9 mouse cellular contexts compared by ENCODE assay signal in genomic region chr2:6261201-6261672, GRCm38 (mm10). TPM values are rescaled to one million over a fixed set of nuclear protein-coding genes. Genes with fewer than 3 reads are reported as not detected.
A peak's percentile ranks its signal among the peaks of the same experiment; 100 is the strongest.
DNase-seq lines count a peak whose midpoint lies in the region; ATAC-seq lines count a peak whose summit lies in the region.
"Had no signal": no experiment of that assay in that cellular context is flagged by ENCODE, and none has a peak within 500 bp of the region (broad histone marks: within the 10 kb centered on the region; RNA-seq: fewer than 3 reads in every experiment).

No protein-coding gene starts in this region.

- 55% methylated on average over 8 of the region's 8 CpGs for WGBS in heart, embryonic 11.5 days (ENCODE audit: insufficient replicate concordance)
- WGBS in forebrain, embryonic 12.5 days = 2% methylated on average over 8 of the region's 8 CpGs
- WGBS in hindbrain, embryonic 11.5 days = 21% methylated on average over 8 of the region's 8 CpGs
- WGBS in neural tube, embryonic 11.5 days = 17% methylated on average over 8 of the region's 8 CpGs

- peaks cover 4% of the 10 kb centered on the region; the same call in 1 of the 2 replicates for H3K4me1 ChIP-seq in heart, embryonic 11.5 days (ENCODE audit: control insufficient read depth, insufficient read depth, low read length)
- peaks cover 9% of the 10 kb centered on the region for H3K4me1 ChIP-seq in forebrain, embryonic 12.5 days
- H3K4me1 ChIP-seq in hindbrain, embryonic 11.5 days (replicated peaks; ENCODE audit: control insufficient read depth, insufficient read depth, low read length) = no peaks in the 10 kb centered on the region
- H3K4me1 ChIP-seq in neural tube, embryonic 11.5 days (ENCODE audit: control insufficient read depth, insufficient read depth, low read length) = no peaks in the 10 kb centered on the region

- no peak overlapping the region for H3K4me3 ChIP-seq in heart, embryonic 11.5 days (ENCODE audit: low read depth, low read length)
- no peak overlapping the region for H3K4me3 ChIP-seq in forebrain, embryonic 12.5 days (replicated peaks)
- no peak overlapping the region for H3K4me3 ChIP-seq in hindbrain, embryonic 11.5 days (ENCODE audit: low read depth, low read length)
- H3K4me3 ChIP-seq in neural tube, embryonic 11.5 days (ENCODE audit: low read depth, low read length) = no peak overlapping the region

- no peak overlapping the region for H3K27ac ChIP-seq in heart, embryonic 11.5 days (ENCODE audit: low read depth, low read length)
- H3K27ac ChIP-seq in forebrain, embryonic 12.5 days = peak overlapping the region; percentile 62
- peak overlapping the region; percentile 63 for H3K27ac ChIP-seq in hindbrain, embryonic 11.5 days (ENCODE audit: low read depth, low read length)
- H3K27ac ChIP-seq in neural tube, embryonic 11.5 days (ENCODE audit: low read depth, low read length) = peak overlapping the region; percentile 37

- H3K4me2 ChIP-seq in heart, embryonic 11.5 days = no peak overlapping the region
- H3K4me2 ChIP-seq in forebrain, embryonic 12.5 days = peak overlapping the region; percentile 17
- H3K4me2 ChIP-seq in hindbrain, embryonic 11.5 days (replicated peaks; ENCODE audit: low read depth, low read length) = no peak overlapping the region
- no peak overlapping the region for H3K4me2 ChIP-seq in neural tube, embryonic 11.5 days (ENCODE audit: low read depth)

- H3K36me3 ChIP-seq in heart, embryonic 11.5 days (ENCODE audit: control insufficient read depth, insufficient read depth, low read length) = no peaks in the 10 kb centered on the region
- no peaks in the 10 kb centered on the region for H3K36me3 ChIP-seq in forebrain, embryonic 12.5 days (replicated peaks)
- H3K36me3 ChIP-seq in hindbrain, embryonic 11.5 days (ENCODE audit: control insufficient read depth, insufficient read depth, low read length) = no peaks in the 10 kb centered on the region
- H3K36me3 ChIP-seq in neural tube, embryonic 11.5 days (ENCODE audit: control insufficient read depth, insufficient read depth, low read length) = no peaks in the 10 kb centered on the region

- H3K27me3 ChIP-seq in heart, embryonic 11.5 days (ENCODE audit: control insufficient read depth, insufficient read depth, low read length) = no peaks in the 10 kb centered on the region
- peaks cover 83% of the 10 kb centered on the region for H3K27me3 ChIP-seq in forebrain, embryonic 12.5 days
- H3K27me3 ChIP-seq in hindbrain, embryonic 11.5 days (ENCODE audit: control insufficient read depth, insufficient read depth, low read length) = no peaks in the 10 kb centered on the region
- H3K27me3 ChIP-seq in neural tube, embryonic 11.5 days (ENCODE audit: control insufficient read depth, insufficient read depth, low read length) = 0 out of 2 replicates have a peak, but pooled peaks cover 3% of the 10 kb centered on the region

- peak; percentile 94 for DNase-seq in heart, adult 11 months
- DNase-seq in hindbrain, embryonic 11.5 days (ENCODE audit: low spot score) = peak; percentile 68
- DNase-seq in neural tube, embryonic 11.5 days (ENCODE audit: low spot score) = peak; percentile 82
- DNase-seq in urinary bladder, postnatal 25 days (ENCODE audit: low spot score) = no peak
- no peak for DNase-seq in adrenal gland, adult (ENCODE audit: inconsistent age in 2 of 2, low spot score in 1 of 2)
- no peak for DNase-seq in cerebellum, adult 11 months
- DNase-seq: lung, postnatal 10 days had no signal

- no peak for ATAC-seq in heart, embryonic 11.5 days (replicated peaks; ENCODE audit: insufficient number of reproducible peaks, low FRiP score, low TSS enrichment)
- peak; percentile 90 for ATAC-seq in forebrain, embryonic 12.5 days (ENCODE audit: low FRiP score)
- peak; percentile 95 for ATAC-seq in hindbrain, embryonic 11.5 days (ENCODE audit: low FRiP score)
- peak; percentile 90 for ATAC-seq in neural tube, embryonic 11.5 days (ENCODE audit: insufficient read depth, low FRiP score, low TSS enrichment)

- H3K9me3 ChIP-seq in heart, embryonic 11.5 days (replicated peaks; ENCODE audit: control insufficient read depth, low read length) = no peaks in the 10 kb centered on the region
- H3K9me3 ChIP-seq in forebrain, embryonic 12.5 days = peaks cover 12% of the 10 kb centered on the region
- no peaks in the 10 kb centered on the region for H3K9me3 ChIP-seq in hindbrain, embryonic 11.5 days (ENCODE audit: control insufficient read depth, low read length)
- H3K9me3 ChIP-seq in neural tube, embryonic 11.5 days (ENCODE audit: control insufficient read depth, low read length) = no peaks in the 10 kb centered on the region

- H3K9ac ChIP-seq in heart, embryonic 11.5 days (ENCODE audit: low read depth, low read length) = no peak overlapping the region
- H3K9ac ChIP-seq in forebrain, embryonic 12.5 days = no peak overlapping the region
- no peak overlapping the region for H3K9ac ChIP-seq in hindbrain, embryonic 11.5 days (ENCODE audit: low read depth, low read length)
- H3K9ac ChIP-seq in neural tube, embryonic 11.5 days (ENCODE audit: low read length) = no peak overlapping the region

RNA-seq across cellular contexts. Expression of gene Echdc3, which starts 48.4 kb away (rescaled TPM):
- 6.7 and 8.8 TPM in 2 replicates for polyA plus RNA-seq in heart, embryonic 11.5 days (2014; fragmentation: Nextera tagmentation; extraction: Ambion mirVana)
- polyA plus RNA-seq in forebrain, embryonic 12.5 days (2016; fragmentation: Nextera tagmentation; extraction: Ambion mirVana) = 1.1 and 2.9 TPM in 2 replicates
- polyA plus RNA-seq in hindbrain, embryonic 11.5 days (2014; fragmentation: Nextera tagmentation; extraction: Ambion mirVana) = 2.4 and 2.6 TPM in 2 replicates
- 1.4 and 2.7 TPM in 2 replicates for polyA plus RNA-seq in neural tube, embryonic 11.5 days (2014; fragmentation: Nextera tagmentation; extraction: Ambion mirVana)

Comparison
In these comparisons a context has a peak if more than half of its experiments do, and no peak if none do; other contexts are left out.
1. DNase-seq: peak in heart, adult 11 months (single experiment), hindbrain, embryonic 11.5 days (single experiment) and neural tube, embryonic 11.5 days (single experiment); none in urinary bladder, postnatal 25 days (single experiment), adrenal gland, adult (0 of 2) and cerebellum, adult 11 months (single experiment).